Mouse (Mus musculus) thymus, postnatal 14 days (tissue): Measurements from ENCODE around the gene Zfp648.

Experiments used
- DNase-seq: peaks from one replicate; pipeline ENCODE4 v3.0.0; 2021

Gene Zfp648

DNA sequence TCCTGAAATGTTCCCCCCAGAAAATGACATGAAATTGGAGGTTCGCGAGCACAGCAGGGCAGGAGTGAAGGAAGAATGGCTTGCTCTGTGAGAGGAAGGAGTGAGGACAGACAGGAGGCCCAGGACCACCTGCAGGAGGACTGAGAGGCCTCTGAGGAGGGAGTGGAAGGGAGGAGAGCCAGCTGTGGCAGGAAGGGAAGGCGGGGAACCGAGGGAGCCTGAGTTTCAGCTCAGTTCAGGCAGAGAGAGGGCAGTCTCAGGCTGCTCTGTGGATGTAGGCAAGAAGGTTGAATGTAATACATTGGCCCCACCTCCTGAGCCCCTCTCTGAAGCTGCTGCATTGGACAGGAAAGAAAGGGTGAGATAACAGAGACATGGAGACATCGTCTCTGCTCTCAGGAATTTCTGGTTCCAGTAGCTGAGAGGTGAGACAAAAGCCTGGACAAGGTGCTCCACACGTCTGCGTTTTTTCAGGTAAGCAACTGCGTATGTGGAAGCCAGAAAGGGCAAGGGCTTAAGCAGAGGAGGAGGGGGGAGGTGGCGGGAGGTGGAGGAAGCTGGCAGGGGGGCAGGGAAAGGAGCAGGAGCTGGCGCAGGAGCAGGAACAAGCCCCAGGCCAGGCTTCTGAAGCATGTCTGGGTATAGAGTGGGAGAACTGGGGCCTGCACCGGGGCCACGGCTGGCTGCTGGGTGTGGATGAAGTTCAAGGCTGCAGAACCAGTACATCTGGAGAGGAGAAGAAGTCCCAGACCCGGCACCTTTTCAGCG is at the start of gene Zfp648:
Gene Zfp648, plus strand, starts transcription at position 233 of the 768 bp plus-strand sequence.
- DNase-seq, result no peak

DNA sequence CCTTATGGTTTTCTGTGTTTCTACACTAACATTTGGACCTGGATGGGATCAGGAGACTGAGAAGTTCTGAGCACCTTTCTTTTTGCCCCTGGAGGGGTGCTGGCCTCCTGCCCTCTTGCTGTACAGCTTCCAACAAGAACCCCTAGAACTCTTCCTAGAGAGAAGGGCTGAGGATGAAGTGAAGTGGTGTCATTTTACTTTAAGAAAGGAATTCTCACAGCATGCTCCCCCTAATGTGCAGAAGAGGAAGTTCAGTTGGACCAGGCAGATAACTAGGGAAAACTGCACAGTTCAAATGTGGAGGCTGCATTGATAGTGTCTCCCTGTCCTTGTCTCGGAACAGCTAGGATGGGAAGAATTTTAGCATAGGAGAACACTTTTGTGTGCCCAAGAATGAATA is 48.4 kb upstream of the Zfp648 start:
- no peak for DNase-seq

DNA sequence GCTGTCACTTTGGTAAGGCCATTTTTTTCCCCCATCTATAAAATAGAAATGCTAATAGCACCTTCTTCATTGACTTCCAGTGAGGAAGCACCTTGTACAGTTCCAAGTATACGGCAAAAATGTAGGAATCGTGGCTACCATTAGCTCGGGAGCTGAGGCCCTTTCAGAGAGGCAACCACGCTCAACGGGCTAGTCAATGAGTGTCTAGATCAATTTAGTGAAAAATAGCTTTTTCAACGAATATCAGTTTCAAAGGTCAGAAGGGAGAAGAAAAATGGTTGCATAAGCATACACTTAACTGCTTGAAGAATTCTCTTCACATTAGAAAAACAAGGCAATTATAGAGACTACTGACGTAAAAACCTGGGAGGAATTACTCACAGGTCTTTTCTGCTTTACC is 47.2 kb upstream of the Zfp648 start:
- no peak for DNase-seq

DNA sequence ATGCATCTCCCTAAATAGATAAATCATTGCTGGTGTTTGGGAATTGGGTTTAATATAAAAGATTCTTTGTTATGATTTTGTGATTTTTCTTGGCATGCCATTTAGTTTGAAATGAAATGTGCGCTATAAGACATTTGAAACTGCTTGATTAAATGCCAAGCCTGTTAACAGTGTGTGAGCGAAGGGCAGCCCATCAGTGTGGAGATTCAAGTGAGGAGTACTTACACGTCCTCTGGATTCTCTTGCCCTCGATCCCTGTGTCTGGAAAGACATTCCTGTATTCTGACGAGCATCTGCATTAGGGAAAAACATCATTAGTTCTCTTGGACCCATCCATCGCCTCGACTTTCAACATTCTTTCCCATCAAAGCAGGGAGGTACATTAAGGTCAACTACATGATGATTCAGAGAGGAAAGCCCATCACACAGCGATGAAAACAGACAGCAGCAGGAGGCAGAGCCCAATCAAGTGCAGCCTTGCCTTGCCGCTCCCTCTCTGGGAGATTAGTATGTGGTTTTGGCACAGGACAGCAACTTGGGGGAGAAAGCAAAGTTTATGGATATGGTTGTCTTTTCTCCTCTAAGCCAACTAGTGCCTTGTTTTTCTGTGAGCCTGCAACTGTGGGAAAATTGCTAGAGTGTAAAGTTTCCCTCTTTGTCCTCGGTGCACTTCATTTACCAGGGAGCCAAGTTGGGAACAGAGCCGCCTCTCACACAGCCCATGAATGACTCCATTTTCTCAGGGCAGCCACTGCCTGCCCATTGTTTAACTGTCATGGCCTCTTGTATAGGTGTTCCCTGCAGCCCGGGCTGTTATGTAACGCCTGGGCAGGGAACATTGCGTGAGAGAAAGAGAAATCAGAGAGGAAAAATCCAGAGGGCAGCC is 44.6 kb upstream of the Zfp648 start:
- no peak for DNase-seq

DNA sequence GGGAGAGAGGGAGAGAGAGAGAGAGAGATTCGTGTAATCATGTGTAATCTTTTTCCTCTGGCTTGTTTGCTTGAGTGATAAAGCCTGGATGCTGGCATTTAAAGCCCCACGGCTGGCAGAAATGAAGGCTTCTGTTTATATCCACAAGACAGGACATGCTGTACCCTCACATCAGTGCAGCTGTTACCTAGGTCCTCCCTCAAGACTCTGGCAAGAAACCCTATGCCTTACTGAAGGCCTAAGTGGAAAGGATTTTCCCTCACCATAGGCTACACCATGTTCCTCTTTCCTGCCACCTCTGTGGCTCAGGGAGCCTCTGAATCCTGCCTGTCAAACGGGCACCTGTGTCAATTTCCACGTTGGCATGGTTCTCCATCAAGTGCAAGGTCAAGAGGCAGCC is 43.9 kb upstream of the Zfp648 start:
- DNase-seq, result no peak

DNA sequence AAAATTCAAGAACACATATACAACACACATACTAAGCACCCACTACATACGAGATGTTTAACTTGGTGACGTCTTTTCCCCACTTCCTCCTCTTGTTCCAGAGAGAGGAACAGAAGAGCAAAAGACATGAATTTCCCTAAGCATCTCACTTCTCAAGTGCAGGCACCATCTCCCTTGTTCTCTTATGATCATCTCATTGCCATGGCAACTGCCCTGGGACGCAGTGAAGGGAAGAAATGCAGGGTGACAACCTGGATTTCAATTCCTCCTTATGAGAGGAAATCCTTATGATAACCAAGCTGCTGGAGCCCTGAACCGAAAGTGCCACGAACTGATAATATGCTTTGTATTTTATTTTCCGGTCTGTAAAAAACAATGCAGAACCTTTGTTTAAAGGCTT is 33.3 kb upstream of the Zfp648 start:
- DNase-seq, result no peak

DNA sequence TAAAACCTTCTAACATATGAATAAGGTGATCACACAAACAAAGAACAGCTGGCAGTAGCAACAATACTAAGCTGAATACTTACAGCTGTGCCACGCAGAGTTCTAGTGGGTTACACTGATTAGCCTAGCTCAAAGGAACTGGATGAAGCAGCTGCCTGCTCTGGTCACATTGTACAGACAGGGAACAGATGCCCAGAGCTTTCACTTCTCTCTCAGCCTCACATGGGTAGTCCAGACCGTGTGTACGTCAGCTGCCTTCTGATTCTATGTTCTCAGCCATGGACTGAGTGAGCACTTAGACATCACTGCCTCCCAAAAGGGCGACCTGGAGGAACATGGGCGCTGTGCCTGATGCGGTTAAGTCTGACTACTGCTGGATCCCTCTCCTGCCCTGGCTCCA is 25.7 kb upstream of the Zfp648 start:
- no peak for DNase-seq

DNA sequence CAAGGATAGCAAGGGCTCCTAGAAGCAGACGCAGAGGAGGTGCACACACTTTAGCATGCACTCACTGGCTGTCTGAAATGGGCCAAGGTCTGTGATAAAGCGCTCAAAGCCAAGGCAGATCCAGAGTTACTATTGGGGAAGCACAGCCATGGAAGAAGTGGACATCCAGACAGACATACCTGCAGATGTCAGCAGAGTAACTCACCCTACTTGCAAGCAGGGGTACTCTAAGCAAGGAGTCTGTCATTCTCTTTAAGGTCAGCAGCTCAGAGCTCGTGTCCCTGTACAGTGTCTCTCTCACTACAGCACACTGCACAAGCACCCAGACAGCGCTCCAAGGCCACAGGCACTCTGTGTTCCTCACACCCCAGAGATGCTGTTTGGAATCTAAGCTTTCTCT is 23.2 kb upstream of the Zfp648 start:
- no peak for DNase-seq

DNA sequence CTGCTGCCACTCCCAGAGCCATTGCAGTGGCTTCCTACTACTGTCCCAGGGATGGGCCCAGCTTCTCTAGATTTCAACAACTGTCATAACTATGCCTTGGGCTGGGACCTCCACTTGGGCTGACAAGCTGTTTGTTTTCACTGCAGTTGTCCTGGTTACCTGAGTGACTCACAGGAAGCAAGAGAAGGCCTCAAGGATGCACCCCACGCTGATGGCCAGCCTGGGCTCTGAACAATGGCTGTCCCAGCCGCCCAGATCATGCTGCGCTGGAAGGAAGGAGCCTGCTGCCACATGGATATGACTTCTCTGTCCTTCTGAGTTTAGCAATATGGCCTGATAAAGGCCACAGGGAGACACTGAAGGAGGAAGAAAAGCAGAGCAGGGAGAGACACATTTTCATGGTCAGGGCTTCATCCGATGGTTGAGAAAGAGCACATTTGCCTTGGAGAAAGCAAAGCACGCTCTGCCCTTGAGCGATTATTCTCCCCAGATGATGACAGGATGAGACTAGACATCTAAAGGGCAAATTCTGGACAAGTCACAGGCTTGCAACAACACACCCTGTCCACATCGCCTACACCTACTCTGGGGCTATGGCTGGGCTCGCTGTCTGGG is 22.3 kb upstream of the Zfp648 start:
- DNase-seq, result no peak

DNA sequence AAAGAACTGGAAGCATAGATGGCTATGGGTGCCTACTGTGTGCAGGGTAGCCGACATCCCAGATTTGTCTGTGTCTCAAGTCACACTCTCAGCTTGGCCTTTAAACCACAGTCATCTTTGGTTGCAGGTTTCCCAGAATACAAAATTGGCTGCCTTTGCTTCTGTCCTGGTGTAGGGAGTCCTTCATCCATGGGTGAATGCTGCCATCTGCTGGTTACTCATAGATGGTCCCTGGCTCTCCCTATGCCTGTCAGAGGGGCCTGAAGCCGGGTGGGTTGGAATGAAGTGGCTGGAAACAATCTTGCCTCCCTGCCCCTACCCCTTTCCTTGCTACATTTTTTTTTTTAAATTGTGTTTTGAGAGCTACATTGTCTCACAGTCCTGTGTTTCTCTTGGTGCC is 20.0 kb upstream of the Zfp648 start:
- DNase-seq, result peak; percentile 67

DNA sequence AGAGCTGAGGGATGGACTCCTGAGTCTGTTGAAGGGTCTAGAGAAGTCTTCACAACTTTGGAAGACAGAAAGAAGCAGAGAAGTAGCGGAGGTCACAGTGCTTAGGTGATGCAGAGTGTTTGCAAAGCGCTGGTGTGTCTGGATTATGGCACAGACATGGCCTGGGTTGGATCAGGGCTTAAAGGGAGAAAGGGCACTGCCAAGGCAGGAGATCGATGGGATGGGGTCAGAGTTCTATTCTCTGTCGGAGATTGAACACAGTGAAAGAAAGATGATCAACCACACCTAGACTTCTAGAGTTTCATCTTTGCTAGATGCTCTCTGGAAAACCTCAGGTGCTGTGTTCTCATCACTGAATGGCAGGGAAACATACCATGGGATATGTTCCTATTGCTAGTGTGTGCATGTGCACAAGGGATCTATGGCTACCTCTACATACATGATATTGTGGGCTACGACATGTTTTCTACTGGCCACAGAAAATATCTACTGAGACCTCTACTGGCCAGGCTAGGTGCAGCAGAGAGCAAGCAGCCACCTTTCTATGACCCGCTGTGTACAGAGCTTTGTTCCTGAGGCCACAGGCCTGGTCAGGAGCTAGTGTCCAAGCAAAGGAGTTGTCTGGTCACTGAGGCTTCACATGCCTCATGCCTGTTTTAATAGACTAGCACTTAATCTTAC is 18.5 kb upstream of the Zfp648 start:
- no peak for DNase-seq

DNA sequence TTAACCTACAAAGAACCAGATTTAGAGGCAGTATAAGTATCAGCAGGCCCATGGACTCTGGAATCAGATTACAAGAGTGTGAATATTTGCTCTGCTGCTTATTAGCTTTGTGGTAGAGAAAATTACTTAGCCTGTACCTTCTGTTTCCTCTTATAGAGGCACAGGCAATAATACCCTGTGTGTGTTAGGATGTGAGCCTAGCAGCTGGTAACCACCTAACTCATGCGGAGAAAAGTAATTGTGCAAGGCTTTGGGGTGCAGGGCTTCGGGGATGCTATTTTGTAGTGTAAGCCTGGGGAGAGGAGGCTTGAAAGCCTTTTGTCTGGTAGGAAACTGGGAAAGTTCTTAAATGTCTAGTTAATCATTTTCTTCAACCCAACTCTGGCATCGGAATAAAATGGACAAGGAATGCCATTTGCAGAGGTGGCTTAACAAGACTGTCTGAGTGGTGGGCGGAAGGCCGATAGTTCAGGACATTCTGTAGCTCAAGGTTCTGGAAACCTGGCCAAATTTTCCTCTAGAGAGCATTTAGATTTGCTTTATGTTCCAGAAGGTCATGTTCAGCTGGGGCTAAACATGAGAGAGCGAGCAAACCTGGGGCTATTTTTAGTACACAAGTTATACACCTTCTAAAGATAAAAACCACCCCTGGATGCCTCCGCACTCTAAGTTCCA is 17.8 kb upstream of the Zfp648 start:
- DNase-seq, result no peak

DNA sequence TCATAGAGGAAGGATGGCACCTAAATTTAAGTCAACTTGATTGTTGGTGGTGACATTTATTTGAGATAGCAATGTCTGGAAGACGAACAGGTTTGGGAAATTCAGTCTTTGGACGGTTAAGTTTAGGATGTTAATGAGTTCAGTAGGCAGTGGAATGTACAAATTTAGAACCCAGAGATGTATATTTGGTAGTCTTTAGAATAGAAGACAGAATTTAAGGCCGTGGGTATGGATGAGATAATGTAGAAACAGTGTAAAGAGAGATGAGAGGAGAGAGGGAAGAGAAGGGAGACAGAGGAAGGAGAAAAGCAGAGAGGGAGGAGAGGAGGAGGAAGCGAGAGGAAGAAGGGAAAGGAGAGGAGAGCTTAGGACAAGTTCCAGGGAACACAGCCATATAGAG is 12.8 kb upstream of the Zfp648 start:
- DNase-seq, result no peak

DNA sequence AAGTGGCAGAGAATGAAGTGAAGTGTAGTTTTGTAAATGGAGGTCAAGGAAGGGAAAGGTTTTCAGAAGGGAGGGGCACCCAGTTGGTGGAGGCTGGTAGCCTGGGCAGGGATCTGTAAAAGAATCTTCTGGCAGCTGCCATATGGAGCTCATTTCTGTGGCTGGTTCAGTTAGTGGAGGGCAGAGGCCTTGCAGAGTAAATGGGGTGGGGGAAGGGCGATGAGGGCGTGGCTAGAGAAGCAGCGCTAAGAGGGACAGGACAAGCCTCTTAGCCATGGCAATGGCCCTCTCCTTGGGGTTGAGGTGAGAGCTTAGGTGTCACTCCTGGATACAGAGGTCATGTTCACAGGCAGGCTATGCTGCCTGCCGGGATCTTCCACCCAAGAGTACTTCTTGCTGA is 12.4 kb upstream of the Zfp648 start:
- no peak for DNase-seq

DNA sequence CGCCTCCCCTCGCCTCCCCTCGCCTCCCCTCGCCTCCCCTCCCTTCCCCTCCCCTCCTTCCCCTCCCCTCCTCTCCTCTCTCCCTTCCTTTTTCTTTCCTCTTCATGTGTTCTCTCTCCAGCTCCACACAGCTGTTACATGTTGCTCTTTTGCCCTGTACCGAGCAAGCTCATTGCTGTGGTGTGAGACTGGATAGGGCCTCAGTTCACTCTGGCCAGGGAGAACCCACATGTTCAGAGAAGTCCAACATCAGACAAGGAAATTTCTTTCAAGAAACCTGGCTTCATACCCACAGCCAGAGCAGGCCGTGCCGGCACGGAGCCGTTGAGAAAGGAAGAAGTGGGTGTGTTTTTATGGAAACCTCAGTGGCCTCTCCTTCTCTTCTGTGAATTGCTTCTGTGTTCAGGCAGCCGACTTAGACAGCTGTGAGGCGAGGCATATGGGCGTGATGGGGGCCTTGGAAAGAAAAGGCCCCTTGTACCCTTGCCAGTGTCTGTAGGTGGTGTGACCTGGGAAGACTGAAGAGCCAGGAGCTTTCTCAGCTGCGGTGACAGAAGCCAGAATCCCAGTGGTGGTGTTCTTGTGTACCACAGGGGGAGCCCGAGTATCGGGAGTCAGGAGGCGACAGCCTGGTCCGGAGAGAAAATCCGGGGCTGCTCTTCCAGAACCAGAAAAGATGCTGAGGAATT is 11.0 kb upstream of the Zfp648 start:
- no peak for DNase-seq

DNA sequence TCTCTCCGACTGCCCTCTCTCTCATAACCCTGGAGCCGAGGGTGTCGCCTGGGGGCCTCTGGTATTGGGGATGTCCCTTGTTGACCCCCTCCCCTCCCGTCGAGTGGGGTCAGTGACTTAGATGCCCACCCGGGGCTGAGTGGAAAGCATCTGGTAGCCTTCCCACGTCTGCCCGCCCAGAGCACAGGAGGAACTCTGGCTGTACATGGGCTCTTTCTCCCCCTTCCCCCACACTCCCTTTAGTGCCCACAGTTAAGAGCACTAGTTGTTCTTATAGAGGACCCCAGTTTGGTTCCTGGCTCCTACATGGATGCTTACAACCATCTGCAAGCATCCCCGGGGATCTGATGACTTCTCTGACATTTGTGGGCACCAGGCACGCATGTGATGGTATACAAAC is 2.1 kb upstream of the Zfp648 start:
- no peak for DNase-seq

DNA sequence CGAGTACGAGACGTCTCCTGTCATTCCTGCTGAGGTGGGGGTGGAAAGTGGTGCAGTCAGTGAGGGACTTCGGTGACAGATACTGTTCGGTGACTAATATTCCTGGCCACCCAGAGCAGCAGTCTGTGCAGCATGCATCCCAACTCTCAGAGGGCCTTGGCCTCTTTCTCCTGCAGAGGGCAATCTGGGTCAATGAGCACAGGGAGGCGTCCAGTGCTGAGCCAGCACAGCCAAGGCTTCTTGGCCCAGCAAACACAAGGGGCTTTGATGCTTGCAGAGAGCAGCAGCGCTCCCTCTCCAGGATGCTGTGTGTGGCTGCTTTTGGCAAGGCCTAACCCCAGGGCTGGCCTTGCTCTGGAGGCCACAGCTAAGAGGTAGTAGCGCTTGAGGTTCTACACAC is 1.6 kb downstream of the Zfp648 start:
- DNase-seq, result no peak

DNA sequence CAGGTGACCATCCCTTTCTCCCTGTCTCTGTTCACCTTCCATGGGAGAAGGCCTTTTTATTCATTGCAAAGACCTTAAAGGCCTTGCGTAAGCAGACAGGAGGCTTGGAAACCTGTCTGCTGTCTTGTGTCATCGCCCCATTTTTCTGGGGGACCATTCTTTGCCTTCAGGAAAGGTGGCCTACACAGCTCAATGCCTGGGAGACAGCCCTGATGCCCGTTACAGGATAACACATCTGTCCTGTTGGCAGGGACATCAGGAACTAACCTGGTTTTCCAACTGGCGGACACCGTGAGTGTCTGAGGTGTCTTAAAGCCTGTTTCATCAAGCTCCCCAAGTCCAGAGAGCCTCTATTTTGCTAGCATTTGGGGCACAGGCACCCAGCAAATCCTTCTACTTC is 2.4 kb downstream of the Zfp648 start:
- no peak for DNase-seq

DNA sequence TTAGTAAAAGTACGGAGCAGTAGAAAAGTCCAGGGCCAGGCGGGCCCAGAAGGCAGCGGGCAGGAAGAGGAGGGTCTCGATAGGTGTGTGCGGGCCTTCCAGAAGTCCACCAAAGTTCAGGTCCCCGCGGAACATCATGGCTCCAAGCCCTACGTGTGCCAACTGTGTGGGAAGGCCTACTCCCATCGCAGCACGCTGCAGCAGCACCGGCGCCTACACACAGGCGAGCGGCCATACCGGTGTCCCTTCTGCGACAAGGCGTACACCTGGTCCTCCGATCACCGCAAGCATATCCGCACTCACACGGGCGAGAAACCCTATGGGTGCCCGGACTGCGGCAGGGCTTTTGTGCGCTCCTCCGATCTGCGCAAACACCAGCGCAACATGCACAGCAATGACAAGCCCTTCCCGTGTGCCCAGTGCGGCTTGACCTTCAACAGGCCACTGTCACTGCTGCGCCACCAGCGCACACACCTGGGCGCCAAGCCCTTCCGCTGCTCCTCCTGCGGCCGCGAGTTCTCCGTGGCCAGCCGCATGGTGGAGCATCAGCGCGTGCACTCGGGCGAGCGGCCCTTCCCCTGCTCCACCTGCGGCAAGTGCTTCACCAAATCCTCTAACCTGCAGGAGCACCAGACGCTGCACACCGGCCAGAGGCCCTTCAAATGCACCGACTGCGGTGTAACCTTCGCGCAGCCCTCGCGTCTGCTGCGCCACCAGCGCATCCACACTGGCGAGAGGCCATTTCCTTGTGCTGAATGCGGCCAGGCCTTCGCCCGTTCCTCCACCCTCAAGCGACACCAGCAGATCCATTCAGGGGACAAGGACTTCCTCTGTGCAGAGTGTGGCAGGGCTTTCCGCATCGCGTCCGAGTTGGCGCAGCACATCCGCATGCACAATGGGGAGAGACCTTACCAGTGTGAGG is 3.9 kb downstream of the Zfp648 start:
- no peak for DNase-seq

DNA sequence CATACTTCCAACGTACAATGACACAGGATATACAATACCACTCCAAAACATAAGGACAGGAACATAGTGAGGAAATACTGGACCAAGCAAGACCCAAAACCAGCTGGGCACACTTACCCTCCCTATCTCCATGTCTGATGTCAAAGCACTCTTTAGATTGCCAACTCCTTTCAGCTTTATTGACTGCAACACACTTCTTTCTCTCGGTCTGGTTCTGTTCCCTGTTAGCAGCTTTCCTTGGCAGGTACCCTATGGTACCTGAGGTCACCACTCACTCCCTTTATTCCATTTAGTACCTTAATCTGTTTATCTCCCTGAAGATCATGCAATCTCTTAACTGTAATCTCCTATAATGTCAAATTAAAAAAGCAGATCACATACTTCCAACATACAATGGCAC is 19.0 kb downstream of the Zfp648 start:
- no peak for DNase-seq

DNA sequence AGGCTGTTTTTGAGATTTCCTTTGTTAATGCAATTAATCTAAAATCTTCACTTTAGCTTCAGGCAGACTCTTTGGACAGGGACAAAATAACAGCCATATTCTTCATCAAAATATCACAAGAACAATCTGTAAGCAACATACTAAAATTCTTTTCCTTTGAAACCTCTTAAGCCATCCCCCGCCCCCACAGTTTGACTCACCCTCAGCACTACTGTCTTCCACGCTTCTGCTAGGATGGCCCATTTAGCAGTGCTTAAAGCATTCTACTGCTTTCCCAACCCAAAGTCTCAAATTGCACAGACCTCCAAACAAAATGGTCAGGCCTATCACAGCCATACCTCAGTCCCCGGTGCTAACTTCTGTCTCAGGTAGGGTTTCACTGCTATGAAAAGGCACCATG is 19.6 kb downstream of the Zfp648 start:
- DNase-seq, result no peak
